Mouse (Mus musculus) small intestine, adult 2 months (tissue): ENCODE results near the gene Rpl14. TPM values are rescaled to one million over a fixed set of nuclear protein-coding genes. Genes with fewer than 3 reads are reported as not detected.

Experiments used
- H3K27ac ChIP-seq: fragments of 200-500 bp; 2 replicates; pipeline ENCODE4 v1.5.1; 2012; ENCODE audit warnings: low read depth, low read length, control low read depth, inconsistent platforms; ENCODE audit not compliant: insufficient read depth
- H3K27me3 ChIP-seq: fragments of 200-500 bp; 2 replicates; pipeline ENCODE4 v1.6.1; 2012; ENCODE audit warnings: mild to moderate bottlenecking, moderate library complexity, low read length, inconsistent platforms; ENCODE audit not compliant: control insufficient read depth, insufficient read depth
- H3K36me3 ChIP-seq: fragments of 200-500 bp; 2 replicates; pipeline ENCODE4 v1.6.1; 2012; ENCODE audit warnings: mild to moderate bottlenecking, low read length, control low read depth, inconsistent platforms; ENCODE audit not compliant: control insufficient read depth, insufficient read depth
- H3K4me1 ChIP-seq: fragments of 200-500 bp; 2 replicates; pipeline ENCODE4 v1.6.1; 2012; ENCODE audit warnings: low read length, inconsistent platforms, mixed read lengths; ENCODE audit not compliant: control insufficient read depth, insufficient read depth, insufficient read length
- H3K4me3 ChIP-seq: fragments of 200-500 bp; 2 replicates; pipeline ENCODE4 v1.5.1; 2012; ENCODE audit warnings: low read depth, mild to moderate bottlenecking, control low read depth, inconsistent platforms, low read length, moderate library complexity
- CTCF ChIP-seq: fragments of 200-500 bp; IDR thresholded peaks from 2 replicates; pipeline ENCODE4 v1.5.1; 2012; ENCODE audit warnings: low read depth, mild to moderate bottlenecking, control low read depth, inconsistent platforms, low read length, moderate library complexity, mixed read lengths; ENCODE audit not compliant: insufficient replicate concordance, insufficient read length; ENCODE audit errors: extremely low read depth
- POLR2A ChIP-seq: fragments of 200-500 bp; IDR thresholded peaks from 2 replicates; pipeline ENCODE4 v1.6.1; 2012; ENCODE audit warnings: low read depth, mild to moderate bottlenecking, control low read depth, inconsistent platforms, low read length, moderate library complexity
- WGBS: fragments of 180-500 bp; shearing (Covaris S2); methylation state at CpG from one replicate; pipeline ENCODE4 v1.1.7; 2018; 5-methylcytosine and 5-hydroxymethylcytosine counted together
- polyA plus RNA-seq: library from polyadenylated mRNA; depleted of rRNA; stranded (reverse); fragments of >200 nt; gene quantifications from 2 replicates; pipeline ENCODE4 v1.2.3, GENCODE M21; 2012

Rpl14 gene
- polyA plus RNA-seq, 1 experiment, result 246 TPM

GRCm38 (mm10) chr9:120575748-120576661, 4.8 kb downstream of the Rpl14 start:
- Histone ChIP-seq H3K36me3 (peaks cover 22% of the 10 kb centered on the region), H3K27me3 (no peaks in the 10 kb centered on the region), H3K4me1 (peaks cover 9% of the 10 kb centered on the region; the same call in 1 of the 2 replicates), H3K27ac (no peak overlapping the region), H3K4me3 (no peak overlapping the region)
- 57% methylated on average over 6 of the region's 6 CpGs for WGBS
- TF ChIP-seq CTCF, result no peak
- no peak for TF ChIP-seq POLR2A

- H3K4me1 ChIP-seq, result peaks cover 9% of the 10 kb centered on the region; the same call in 1 of the 2 replicates
- no peaks in the 10 kb centered on the region for H3K27me3 ChIP-seq
- 2% methylated on average over 4 of the region's 4 CpGs for WGBS
- peak overlapping the region; percentile 35; the same call in 1 of the 2 replicates for H3K4me3 ChIP-seq
- no peak overlapping the region for H3K27ac ChIP-seq
- 0 out of 2 replicates have a peak, but pooled peaks have one; percentile 6 for TF ChIP-seq CTCF
- no peak for TF ChIP-seq POLR2A
- H3K36me3 ChIP-seq, result peaks cover 22% of the 10 kb centered on the region
These were observed 5.4 kb downstream of the Rpl14 start for GRCm38 (mm10) chr9:120576662-120577013.

GRCm38 (mm10) chr9:120577133-120577651, 5.9 kb downstream of the Rpl14 start:
- peaks cover 9% of the 10 kb centered on the region; the same call in 1 of the 2 replicates for H3K4me1 ChIP-seq
- peak overlapping the region; percentile 88 for H3K4me3 ChIP-seq
- peaks cover 22% of the 10 kb centered on the region for H3K36me3 ChIP-seq
- TF ChIP-seq CTCF (no peak), POLR2A (peak; percentile 88)
- H3K27me3 ChIP-seq, result no peaks in the 10 kb centered on the region
- under 1% methylated on average over 43 of the region's 43 CpGs for WGBS
- H3K27ac ChIP-seq, result peak overlapping the region; percentile 68

GRCm38 (mm10) chr9:120577706-120578405, 6.6 kb downstream of the Rpl14 start:
- Histone ChIP-seq H3K27ac (peak overlapping the region; percentile 68), H3K4me3 (peak overlapping the region; percentile 88), H3K36me3 (peaks cover 20% of the 10 kb centered on the region), H3K27me3 (no peaks in the 10 kb centered on the region), H3K4me1 (peaks cover 8% of the 10 kb centered on the region; the same call in 1 of the 2 replicates)
- TF ChIP-seq CTCF (no peak), POLR2A (no peak)
- WGBS, result 27% methylated on average over 12 of the region's 12 CpGs

GRCm38 (mm10) chr9:120578701-120579100, 7.5 kb downstream of the Rpl14 start:
- Histone ChIP-seq H3K27ac (no peak overlapping the region), H3K4me3 (no peak overlapping the region), H3K36me3 (peaks cover 14% of the 10 kb centered on the region), H3K27me3 (no peaks in the 10 kb centered on the region), H3K4me1 (peaks cover 12% of the 10 kb centered on the region; the same call in 1 of the 2 replicates)
- 42% methylated on average over 6 of the region's 6 CpGs for WGBS
- TF ChIP-seq POLR2A, result no peak
- TF ChIP-seq CTCF, result no peak

GRCm38 (mm10) chr9:120579808-120580207, 8.6 kb downstream of the Rpl14 start:
- no peak overlapping the region for H3K4me3 ChIP-seq
- no peak for TF ChIP-seq POLR2A
- TF ChIP-seq CTCF, result no peak
- H3K4me1 ChIP-seq, result peaks cover 12% of the 10 kb centered on the region; the same call in 1 of the 2 replicates
- 71% methylated on average over 7 of the region's 7 CpGs for WGBS
- peaks cover 8% of the 10 kb centered on the region; the same call in 1 of the 2 replicates for H3K36me3 ChIP-seq
- H3K27ac ChIP-seq, result no peak overlapping the region
- H3K27me3 ChIP-seq, result no peaks in the 10 kb centered on the region
